Mouse (Mus musculus) CH12.LX (cell line): ENCODE data around the gene Slc7a14. TPM values are rescaled to one million over a fixed set of nuclear protein-coding genes. Genes with fewer than 3 reads are reported as not detected.

Source experiments
- DNase-seq: peaks from one replicate; pipeline ENCODE4 v3.0.0-alpha.2; 2013; ENCODE audit errors: extremely low read depth
- H3K27ac ChIP-seq: 2 replicates; pipeline ENCODE4 v1.5.1; 2012; ENCODE audit warnings: low read depth, mild to moderate bottlenecking, control low read depth, moderate library complexity; ENCODE audit not compliant: insufficient read depth
- H3K27me3 ChIP-seq: replicated peaks from 2 replicates; pipeline ENCODE3; 2012; ENCODE audit warnings: inconsistent platforms
- H3K36me3 ChIP-seq, 2 experiments: replicated peaks in 1 of 2; 2 replicates each; pipeline versions ENCODE3 to v1.6.1; 2012; ENCODE audit warnings: inconsistent platforms in 1 of 2, low read length in 1 of 2, mild to moderate bottlenecking in 1 of 2, mixed read lengths in 1 of 2, moderate library complexity in 1 of 2; ENCODE audit not compliant: control insufficient read depth in 1 of 2, insufficient read depth in 1 of 2
- H3K4me1 ChIP-seq, 2 experiments: 2 replicates each; pipeline ENCODE4 v1.6.1; 2012; ENCODE audit warnings: inconsistent platforms in 1 of 2, moderate library complexity in 1 of 2; ENCODE audit not compliant: insufficient read depth in 2 of 2, control insufficient read depth in 1 of 2
- H3K4me2 ChIP-seq: 2 replicates; pipeline ENCODE4 v1.6.1; 2012; ENCODE audit warnings: low read depth, mild to moderate bottlenecking, control low read depth; ENCODE audit not compliant: poor library complexity, insufficient read depth, severe bottlenecking
- H3K4me3 ChIP-seq, 3 experiments: fragments of 150-350 bp in 1 of 3; sonication (generic) in 1 of 3; replicated peaks in 1 of 3; 2 replicates each; pipeline versions ENCODE3 to v1.5.1; 2011 to 2012; ENCODE audit warnings: low read depth in 2 of 3, low read length in 2 of 3, mild to moderate bottlenecking in 2 of 3, moderate library complexity in 2 of 3, control low read depth in 1 of 3, improper control_type of control experiment in 1 of 3, inconsistent platforms in 1 of 3, mixed read lengths in 1 of 3; ENCODE audit not compliant: poor library complexity in 1 of 3
- H3K79me2 ChIP-seq: replicated peaks from 2 replicates; pipeline ENCODE4 v1.6.1; 2012; ENCODE audit warnings: mild to moderate bottlenecking, moderate library complexity; ENCODE audit not compliant: control insufficient read depth, poor library complexity, insufficient read depth, severe bottlenecking; ENCODE audit errors: extremely low read depth
- H3K9ac ChIP-seq: 2 replicates; pipeline ENCODE4 v1.6.1; 2012; ENCODE audit warnings: low read depth, mild to moderate bottlenecking, control low read depth, moderate library complexity; ENCODE audit not compliant: insufficient read depth
- H3K9me3 ChIP-seq: replicated peaks from 2 replicates; pipeline ENCODE3; 2012; ENCODE audit warnings: low read length, inconsistent platforms, mixed read lengths
- BHLHE40 ChIP-seq: IDR thresholded peaks from 2 replicates; pipeline ENCODE4 v1.6.1; 2011; ENCODE audit warnings: mild to moderate bottlenecking, low read depth, low read length, improper control_type of control experiment
- CHD2 ChIP-seq: IDR thresholded peaks from 2 replicates; pipeline ENCODE4 v1.6.1; 2011; ENCODE audit warnings: low read length, improper control_type of control experiment
- E2F4 ChIP-seq: IDR thresholded peaks from 2 replicates; pipeline ENCODE4 v1.6.1; 2011; ENCODE audit warnings: low read depth, low read length, improper control_type of control experiment; ENCODE audit not compliant: insufficient replicate concordance
- ELF1 ChIP-seq: IDR thresholded peaks from 2 replicates; pipeline ENCODE4 v1.6.1; 2014; ENCODE audit warnings: low read depth, mild to moderate bottlenecking, inconsistent platforms, low read length, improper control_type of control experiment
- EP300 ChIP-seq: IDR thresholded peaks from 2 replicates; pipeline ENCODE4 v1.6.1; 2011; ENCODE audit warnings: low read length, improper control_type of control experiment
- ETS1 ChIP-seq: conservative IDR thresholded peaks from 2 replicates; pipeline ENCODE4 v1.6.1; 2012; ENCODE audit warnings: low read depth, mild to moderate bottlenecking, inconsistent platforms, low read length, improper control_type of control experiment, moderate library complexity
- GABPA ChIP-seq: IDR thresholded peaks from 2 replicates; pipeline ENCODE4 v1.6.1; 2012; ENCODE audit warnings: low read depth, low read length, improper control_type of control experiment, inconsistent platforms; ENCODE audit not compliant: insufficient replicate concordance
- IRF4 ChIP-seq: IDR thresholded peaks from 2 replicates; pipeline ENCODE4 v1.6.1; 2014; ENCODE audit warnings: low read depth, mild to moderate bottlenecking, inconsistent platforms, low read length, improper control_type of control experiment
- JUND ChIP-seq: conservative IDR thresholded peaks from 2 replicates; pipeline ENCODE4 v1.6.1; 2011; ENCODE audit warnings: low read depth, low read length, improper control_type of control experiment
- KAT2A ChIP-seq: IDR thresholded peaks from 2 replicates; pipeline ENCODE4 v1.6.1; 2012; ENCODE audit warnings: low read length, improper control_type of control experiment, inconsistent platforms; ENCODE audit not compliant: insufficient replicate concordance
- MAFK ChIP-seq: IDR thresholded peaks from 2 replicates; pipeline ENCODE4 v1.6.1; 2011; ENCODE audit warnings: low read length, improper control_type of control experiment; ENCODE audit not compliant: insufficient replicate concordance
- MAX ChIP-seq: IDR thresholded peaks from 2 replicates; pipeline ENCODE4 v1.6.1; 2011; ENCODE audit warnings: low read length, improper control_type of control experiment
- MXI1 ChIP-seq: IDR thresholded peaks from 2 replicates; pipeline ENCODE4 v1.6.1; 2011; ENCODE audit warnings: mild to moderate bottlenecking, low read depth, low read length, improper control_type of control experiment
- MYC ChIP-seq: IDR thresholded peaks from 2 replicates; pipeline ENCODE4 v1.6.1; 2011; ENCODE audit warnings: low read depth, mild to moderate bottlenecking, improper control_type of control experiment, low read length
- NELFE ChIP-seq: IDR thresholded peaks from 2 replicates; pipeline ENCODE4 v1.6.1; 2011; ENCODE audit warnings: low read depth, low read length, improper control_type of control experiment
- POLR2A ChIP-seq: IDR thresholded peaks from 2 replicates; pipeline ENCODE4 v1.6.1; 2011; ENCODE audit warnings: low read depth, mild to moderate bottlenecking, improper control_type of control experiment, low read length
- RAD21 ChIP-seq: IDR thresholded peaks from 2 replicates; pipeline ENCODE4 v1.6.1; 2011; ENCODE audit warnings: low read depth, mild to moderate bottlenecking, low read length, improper control_type of control experiment, moderate library complexity
- RCOR1 ChIP-seq: conservative IDR thresholded peaks from 2 replicates; pipeline ENCODE4 v1.6.1; 2012; ENCODE audit warnings: low read depth, mild to moderate bottlenecking, inconsistent platforms, low read length, improper control_type of control experiment
- SIN3A ChIP-seq: IDR thresholded peaks from 2 replicates; pipeline ENCODE4 v1.6.1; 2012; ENCODE audit warnings: low read length, improper control_type of control experiment, inconsistent platforms
- SMC3 ChIP-seq: IDR thresholded peaks from 2 replicates; pipeline ENCODE4 v1.6.1; 2011; ENCODE audit warnings: low read depth, low read length, improper control_type of control experiment
- TCF12 ChIP-seq: IDR thresholded peaks from 2 replicates; pipeline ENCODE4 v1.6.1; 2014; ENCODE audit warnings: low read depth, mild to moderate bottlenecking, inconsistent platforms, low read length, improper control_type of control experiment
- USF2 ChIP-seq: conservative IDR thresholded peaks from 2 replicates; pipeline ENCODE4 v1.6.1; 2011; ENCODE audit warnings: low read depth, low read length, improper control_type of control experiment
- ZMIZ1 ChIP-seq: IDR thresholded peaks from 2 replicates; pipeline ENCODE4 v1.6.1; 2012; ENCODE audit warnings: low read depth, mild to moderate bottlenecking, inconsistent platforms, low read length, improper control_type of control experiment
- ZNF384 ChIP-seq: IDR thresholded peaks from 2 replicates; pipeline ENCODE4 v1.6.1; 2012; ENCODE audit warnings: low read depth, low read length, improper control_type of control experiment, inconsistent platforms
- dilution Hi-C: fragments of 300-500 bp; cut with MboI; formaldehyde crosslinking; loops from 2 replicates; pipeline ENCODE4 v1.14.3; 2020; ENCODE audit warnings: low sequenced_read_pairs; ENCODE audit not compliant: extremely low pct_unique_long_range_greater_than_20kb, extremely low pct_ligation_motif_present
- in situ Hi-C: fragments of 300-500 bp; cut with MboI; formaldehyde crosslinking; loops from 3 replicates; pipeline ENCODE4 v1.14.3; 2019; ENCODE audit warnings: low sequenced_read_pairs, low pct_ligation_motif_present, low pct_unique_long_range_greater_than_20kb, mixed read lengths
- polyA plus RNA-seq: library from polyadenylated mRNA; unstranded; fragments of >175 nt; gene quantifications from 2 replicates; pipeline ENCODE4 v1.2.1, GENCODE M21; 2012; ENCODE audit warnings: low read depth; ENCODE audit not compliant: insufficient read length
- total RNA-seq, 2 experiments: library from RNA; depleted of rRNA; stranded (reverse); fragments of 300-350 nt in 1 of 2; fragments of >200 nt in 1 of 2; gene quantifications; 2 replicates each; pipeline ENCODE4 v1.2.3; 2012 to 2014

Slc7a14 gene
- total and polyA plus RNA-seq, 3 experiments: not detected

GRCm38 (mm10) chr3:31309371-31309933 is 726 bp downstream of the Slc7a14 start:
- Histone ChIP-seq H3K36me3 (no peaks in the 10 kb centered on the region), H3K9me3 (no peaks in the 10 kb centered on the region), H3K4me2 (no peak overlapping the region), H3K79me2 (no peaks in the 10 kb centered on the region), H3K4me1 (no peaks in the 10 kb centered on the region), H3K4me3 (no peak overlapping the region), H3K27ac (no peak overlapping the region), H3K9ac (no peak overlapping the region), H3K27me3 (no peaks in the 10 kb centered on the region)
- no peak for DNase-seq
- dilution Hi-C loops (no loop called here), in situ Hi-C loops (no loop called here)
- TF ChIP-seq SMC3 (no peak), POLR2A (no peak), E2F4 (no peak), USF2 (no peak), ZNF384 (no peak), SIN3A (no peak)

- no peak for TF ChIP-seq BHLHE40
- TF ChIP-seq TCF12: no peak
- no peak for TF ChIP-seq ETS1
- no peak for TF ChIP-seq IRF4
- TF ChIP-seq, all 38 proteins: peak for 0
- DNase-seq: peak; percentile 15
Measured at GRCm38 (mm10) chr3:31308906-31309305, 1.3 kb downstream of the Slc7a14 start.

GRCm38 (mm10) chr3:31307936-31308335 is 2.2 kb downstream of the Slc7a14 start:
- dilution Hi-C loops (no loop called here), in situ Hi-C loops (no loop called here)
- no peak for TF ChIP-seq MXI1
- no peak for TF ChIP-seq MAX
- TF ChIP-seq NELFE: no peak
- TF ChIP-seq POLR2A: no peak
- no peak for TF ChIP-seq EP300
- no peak for TF ChIP-seq KAT2A
- TF ChIP-seq MAFK: no peak
- no peak for TF ChIP-seq RAD21
- no peak for TF ChIP-seq TCF12
- no peak for TF ChIP-seq GABPA
- TF ChIP-seq RCOR1: no peak
- no peak for TF ChIP-seq CHD2
- no peak for TF ChIP-seq JUND
- no peak for TF ChIP-seq MYC
- TF ChIP-seq SIN3A: no peak
- no peak for TF ChIP-seq ELF1
- no peak for TF ChIP-seq ETS1
- TF ChIP-seq ZMIZ1: no peak
- Histone ChIP-seq H3K4me2 (no peak overlapping the region), H3K27ac (no peak overlapping the region), H3K79me2 (no peaks in the 10 kb centered on the region), H3K36me3 (no peaks in the 10 kb centered on the region), H3K27me3 (no peaks in the 10 kb centered on the region), H3K9ac (no peak overlapping the region), H3K9me3 (no peaks in the 10 kb centered on the region), H3K4me1 (no peaks in the 10 kb centered on the region), H3K4me3 (no peak overlapping the region)
- DNase-seq: no peak

More at GRCm38 (mm10) chr3:31308906-31309305, 1.3 kb downstream of the Slc7a14 start:
- H3K4me1 ChIP-seq: no peaks in the 10 kb centered on the region
- H3K4me3 ChIP-seq: no peak overlapping the region
- H3K27me3 ChIP-seq: no peaks in the 10 kb centered on the region
- H3K9me3 ChIP-seq: no peaks in the 10 kb centered on the region
- no peaks in the 10 kb centered on the region for H3K36me3 ChIP-seq
- H3K79me2 ChIP-seq: no peaks in the 10 kb centered on the region
- no peak overlapping the region for H3K27ac ChIP-seq
- H3K9ac ChIP-seq: no peak overlapping the region
- in situ Hi-C loops (no loop called here), dilution Hi-C loops (no loop called here)
- no peak overlapping the region for H3K4me2 ChIP-seq
